In the genomic region with DNA sequence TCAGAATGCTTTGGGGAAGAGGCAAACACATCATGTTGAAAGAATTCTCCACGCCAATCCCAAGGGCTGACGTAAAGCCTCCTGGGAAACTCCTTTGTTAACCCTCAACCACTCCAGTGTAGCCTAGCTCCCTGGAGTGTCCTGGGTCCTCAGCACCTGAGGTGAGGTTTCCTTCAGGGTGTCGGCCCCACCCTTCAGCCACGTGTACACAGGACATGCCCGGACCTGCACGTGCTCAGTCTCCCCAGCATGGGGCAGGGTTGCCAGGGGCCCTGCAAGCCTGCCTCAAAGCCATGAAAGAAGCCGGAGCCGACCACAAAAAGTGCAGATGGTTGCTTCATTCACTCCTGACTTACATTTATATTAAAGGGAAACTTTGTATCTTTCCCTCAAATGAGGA, we compare ENCODE assay signal across 14 mouse cellular contexts. TPM values are rescaled to one million over a fixed set of nuclear protein-coding genes. Genes with fewer than 3 reads are reported as not detected.
A peak's percentile ranks its signal among the peaks of the same experiment; 100 is the strongest.
DNase-seq lines count a peak whose midpoint lies in the region; ATAC-seq and TF ChIP-seq lines count a peak whose summit lies in the region.
"Had no signal": no experiment of that assay in that cellular context is flagged by ENCODE, and none has a peak within 500 bp of the region (broad histone marks: within the 10 kb centered on the region; RNA-seq: fewer than 3 reads in every experiment).

No protein-coding gene starts in this region.

- no peak overlapping the region for H3K27ac ChIP-seq in lung, embryonic 14.5 days (ENCODE audit: low read depth)
- H3K27ac ChIP-seq in embryonic facial prominence, embryonic 14.5 days (replicated peaks; ENCODE audit: low read depth, low read length): no peak overlapping the region
- no peak overlapping the region for H3K27ac ChIP-seq in heart, embryonic 12.5 days (ENCODE audit: poor library complexity, severe bottlenecking)
- H3K27ac ChIP-seq: hindbrain, embryonic 14.5 days; kidney, postnatal 0 days; limb, embryonic 10.5 days; midbrain, embryonic 10.5 days had no signal

- no peak for TF ChIP-seq POLR2A in lung, adult 2 months (IDR thresholded peaks at IDR 0.05; ENCODE audit: borderline replicate concordance, extremely low read depth, low read depth, low read length)

- H3K27me3 ChIP-seq in lung, embryonic 14.5 days (ENCODE audit: insufficient read depth, low read length): peaks cover 7% of the 10 kb centered on the region; the same call in 1 of the 2 replicates
- no peaks in the 10 kb centered on the region for H3K27me3 ChIP-seq in embryonic facial prominence, embryonic 14.5 days (replicated peaks; ENCODE audit: control insufficient read depth, insufficient read depth, low read length)
- H3K27me3 ChIP-seq in heart, embryonic 12.5 days (replicated peaks): peaks cover 42% of the 10 kb centered on the region

- TF ChIP-seq CTCF in lung, embryonic 14.5 days (IDR thresholded peaks at IDR 0.05; ENCODE audit: low read depth): no peak
- TF ChIP-seq CTCF in lung, adult 2 months (IDR thresholded peaks at IDR 0.05; ENCODE audit: insufficient read depth, low read length): no peak

- 49% methylated on average over 8 of the region's 8 CpGs for WGBS in lung, embryonic 14.5 days
- WGBS in lung, adult 2 months: 56% methylated on average over 8 of the region's 8 CpGs
- WGBS in embryonic facial prominence, embryonic 14.5 days: 54% methylated on average over 8 of the region's 8 CpGs
- 69% methylated on average over 8 of the region's 8 CpGs for WGBS in heart, embryonic 12.5 days

- H3K9me3 ChIP-seq in lung, embryonic 14.5 days (ENCODE audit: low read depth, low read length): no peaks in the 10 kb centered on the region
- H3K9me3 ChIP-seq in embryonic facial prominence, embryonic 14.5 days (ENCODE audit: control insufficient read depth, low read length): no peaks in the 10 kb centered on the region
- no peaks in the 10 kb centered on the region for H3K9me3 ChIP-seq in heart, embryonic 12.5 days (replicated peaks)
- H3K9me3 ChIP-seq: limb, embryonic 10.5 days; midbrain, embryonic 10.5 days had no signal

- H3K4me1 ChIP-seq in lung, embryonic 14.5 days (ENCODE audit: insufficient read depth): no peaks in the 10 kb centered on the region
- peaks cover 7% of the 10 kb centered on the region; the same call in 1 of the 2 replicates for H3K4me1 ChIP-seq in lung, adult 2 months (ENCODE audit: control insufficient read depth, insufficient read depth, low read length)
- H3K4me1 ChIP-seq in embryonic facial prominence, embryonic 14.5 days (ENCODE audit: control insufficient read depth, insufficient read depth, low read length): peaks cover 12% of the 10 kb centered on the region
- H3K4me1 ChIP-seq in heart, embryonic 12.5 days (replicated peaks): 0 out of 2 replicates have a peak, but pooled peaks cover 8% of the 10 kb centered on the region

- DNase-seq in lung, embryonic 14.5 days: no peak
- no peak for DNase-seq in lung, adult 2 months
- no peak for DNase-seq in embryonic facial prominence, embryonic 14.5 days (ENCODE audit: low spot score)
- DNase-seq in thymus, postnatal 4 days: peak; percentile 65
- DNase-seq in left cerebral cortex, adult 9 months (ENCODE audit: low spot score in 2 of 2): no peak
- no peak for DNase-seq in frontal cortex, postnatal 14 days (ENCODE audit: low spot score in 2 of 2)
- DNase-seq: adrenal gland, postnatal 36 days; cerebellum, adult 11 months had no signal

- 0 out of 2 replicates have a peak, but pooled peaks have one; percentile 42 for ATAC-seq in lung, embryonic 14.5 days (ENCODE audit: insufficient read depth)
- ATAC-seq in embryonic facial prominence, embryonic 14.5 days (ENCODE audit: low read depth): peak; percentile 13; the same call in 1 of the 2 replicates
- peak; percentile 15 for ATAC-seq in megakaryocyte progenitor cell, adult 5-6 weeks (replicated peaks; ENCODE audit: poor library complexity)
- no peak for ATAC-seq in heart, embryonic 12.5 days (ENCODE audit: insufficient number of reproducible peaks, low FRiP score)

- H3K9ac ChIP-seq in lung, embryonic 14.5 days: no peak overlapping the region
- H3K9ac ChIP-seq in embryonic facial prominence, embryonic 14.5 days (ENCODE audit: low read depth, low read length): no peak overlapping the region
- no peak overlapping the region for H3K9ac ChIP-seq in heart, embryonic 12.5 days
- H3K9ac ChIP-seq: hindbrain, embryonic 14.5 days had no signal

- H3K4me3 ChIP-seq in lung, embryonic 14.5 days (ENCODE audit: low read depth, low read length): no peak overlapping the region
- no peak overlapping the region for H3K4me3 ChIP-seq in lung, adult 2 months (replicated peaks; ENCODE audit: extremely low read depth, low read depth, low read length)
- H3K4me3 ChIP-seq in embryonic facial prominence, embryonic 14.5 days (ENCODE audit: low read depth, low read length): no peak overlapping the region
- no peak overlapping the region for H3K4me3 ChIP-seq in heart, embryonic 12.5 days
- H3K4me3 ChIP-seq: limb, embryonic 10.5 days; midbrain, embryonic 10.5 days had no signal

- no peak overlapping the region for H3K4me2 ChIP-seq in lung, embryonic 14.5 days
- no peak overlapping the region for H3K4me2 ChIP-seq in embryonic facial prominence, embryonic 14.5 days (ENCODE audit: low read depth, low read length)
- no peak overlapping the region for H3K4me2 ChIP-seq in heart, embryonic 12.5 days
- H3K4me2 ChIP-seq: hindbrain, embryonic 14.5 days had no signal

- H3K36me3 ChIP-seq in lung, embryonic 14.5 days (ENCODE audit: insufficient read depth): no peaks in the 10 kb centered on the region
- no peaks in the 10 kb centered on the region for H3K36me3 ChIP-seq in embryonic facial prominence, embryonic 14.5 days (ENCODE audit: control insufficient read depth, insufficient read depth, low read length)
- H3K36me3 ChIP-seq in heart, embryonic 12.5 days: no peaks in the 10 kb centered on the region
- H3K36me3 ChIP-seq: limb, embryonic 10.5 days; midbrain, embryonic 10.5 days had no signal

RNA-seq across cellular contexts. Expression of gene Syne3, which starts 10.4 kb away (rescaled TPM):
- 0.29 and 0.39 TPM in 2 replicates for polyA plus RNA-seq in lung, embryonic 14.5 days (2014; fragmentation: Nextera tagmentation; extraction: Ambion mirVana)
- 3.5 and 3.7 TPM in 2 replicates for polyA plus RNA-seq in lung, adult 2 months (2012; rRNA removed)
- polyA plus RNA-seq in embryonic facial prominence, embryonic 14.5 days (2014; fragmentation: Nextera tagmentation; extraction: Ambion mirVana): 1.8 and 3.0 TPM in 2 replicates
- 10.1 and 13.1 TPM in 2 replicates for total RNA-seq in megakaryocyte progenitor cell, adult 5-6 weeks (2015)
- total RNA-seq in megakaryocyte progenitor cell, adult 5-6 weeks (2017): 19.5 and 21.1 TPM in 2 replicates
- polyA plus RNA-seq in heart, embryonic 12.5 days (2016; fragmentation: Nextera tagmentation; extraction: Ambion mirVana): 0.19 and 0.32 TPM in 2 replicates

RNA-seq across cellular contexts. Expression of gene Glrx5, which starts 33.3 kb away (rescaled TPM):
- 177 and 186 TPM in 2 replicates for polyA plus RNA-seq in lung, embryonic 14.5 days (2014; fragmentation: Nextera tagmentation; extraction: Ambion mirVana)
- polyA plus RNA-seq in lung, adult 2 months (2012; rRNA removed): 43.1 and 54.7 TPM in 2 replicates
- 183 and 186 TPM in 2 replicates for polyA plus RNA-seq in embryonic facial prominence, embryonic 14.5 days (2014; fragmentation: Nextera tagmentation; extraction: Ambion mirVana)
- 58.1 and 65.3 TPM in 2 replicates for total RNA-seq in megakaryocyte progenitor cell, adult 5-6 weeks (2015)
- total RNA-seq in megakaryocyte progenitor cell, adult 5-6 weeks (2017): 26.9 and 30.1 TPM in 2 replicates
- polyA plus RNA-seq in heart, embryonic 12.5 days (2016; fragmentation: Nextera tagmentation; extraction: Ambion mirVana): 203 and 206 TPM in 2 replicates
